Mouse (Mus musculus) naive thymus-derived CD4-positive, alpha-beta T cell, adult 5 months (primary cell): Measurements from ENCODE around the gene Camsap3. TPM values are rescaled to one million over a fixed set of nuclear protein-coding genes. Genes with fewer than 3 reads are reported as not detected.

ENCODE experiments used
- polyA plus RNA-seq: library from polyadenylated mRNA; unstranded; fragments of 100-300 nt; shearing (Covaris generic); gene quantifications from one replicate; pipeline ENCODE4 v1.2.1, GENCODE M21; 2017

Gene Camsap3
- not detected for polyA plus RNA-seq

DNA sequence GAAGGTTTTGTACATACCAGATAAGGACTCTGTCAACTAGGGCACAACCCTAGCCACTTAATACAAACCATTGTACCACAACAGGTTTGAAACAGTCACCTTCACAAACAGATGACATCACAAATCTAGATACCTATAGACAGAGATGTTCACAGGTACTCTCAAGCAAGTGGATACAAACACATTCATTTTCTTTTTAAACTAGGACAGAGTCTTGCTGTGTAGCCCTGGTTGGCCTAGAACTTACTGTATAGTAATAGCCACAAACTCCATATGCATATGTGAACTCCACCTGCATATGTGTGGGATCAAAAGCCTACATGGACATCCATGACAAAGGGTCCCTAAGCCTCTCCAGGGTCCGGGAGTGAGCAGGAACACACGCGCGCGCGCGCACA lies at the start of gene Camsap3:
Gene Camsap3 (plus strand): TSS at position 301 of the 398 bp plus-strand sequence.

GRCm38 (mm10) chr8:3567641-3568371 lies 19.3 kb upstream of the Camsap3 start, which contains the start of gene C330021F23Rik:
Gene C330021F23Rik, plus strand, starts transcription at chr8:3567990.

DNA sequence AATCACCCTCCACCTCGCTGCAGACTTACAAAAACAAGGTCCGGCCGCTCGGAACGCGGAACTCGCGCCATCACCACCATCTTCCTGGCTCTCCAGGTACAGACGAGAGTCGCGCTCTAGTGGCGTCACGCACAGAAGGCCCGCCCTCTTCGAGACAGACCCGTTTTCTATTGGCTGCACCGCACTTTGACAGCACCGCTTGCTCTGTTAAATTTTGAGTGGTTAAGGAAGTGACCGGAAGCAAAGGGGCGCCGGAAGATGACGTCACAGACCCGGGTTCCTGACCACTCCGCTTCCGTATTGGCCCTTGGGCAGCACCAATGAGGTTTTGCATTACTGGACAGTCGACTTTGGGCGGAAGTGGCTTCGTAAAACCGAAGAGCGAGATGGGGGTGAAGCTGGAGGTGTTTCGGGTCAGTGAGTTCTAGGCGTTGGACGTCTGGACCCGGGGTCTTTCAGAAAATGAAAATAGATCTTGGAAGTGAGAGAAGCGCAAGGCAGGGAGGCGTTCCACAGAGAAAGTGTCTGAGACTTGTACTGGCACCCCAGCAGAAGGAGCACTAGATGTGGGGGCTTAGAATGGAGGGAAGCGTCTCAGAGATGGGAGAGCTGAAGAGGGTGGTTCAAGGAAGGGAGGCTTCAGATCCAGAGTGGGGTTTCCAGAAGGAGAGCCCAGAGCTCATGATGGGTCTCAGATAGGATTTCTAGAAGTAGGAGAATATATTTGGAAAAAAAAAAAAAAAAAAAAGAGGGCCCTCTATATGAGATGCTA lies 34.3 kb downstream of the Camsap3 start, which contains the start of the genes Xab2 and Pet100:
Gene Xab2 (minus strand): TSS at position 118 of the 772 bp plus-strand sequence.
Gene Pet100 (plus strand): TSS at position 350 of the 772 bp plus-strand sequence.

GRCm38 (mm10) chr8:3625445-3625844 lies 38.4 kb downstream of the Camsap3 start, which contains the start of gene Pcp2:
Gene Pcp2, minus strand, starts transcription at chr8:3625545.

DNA sequence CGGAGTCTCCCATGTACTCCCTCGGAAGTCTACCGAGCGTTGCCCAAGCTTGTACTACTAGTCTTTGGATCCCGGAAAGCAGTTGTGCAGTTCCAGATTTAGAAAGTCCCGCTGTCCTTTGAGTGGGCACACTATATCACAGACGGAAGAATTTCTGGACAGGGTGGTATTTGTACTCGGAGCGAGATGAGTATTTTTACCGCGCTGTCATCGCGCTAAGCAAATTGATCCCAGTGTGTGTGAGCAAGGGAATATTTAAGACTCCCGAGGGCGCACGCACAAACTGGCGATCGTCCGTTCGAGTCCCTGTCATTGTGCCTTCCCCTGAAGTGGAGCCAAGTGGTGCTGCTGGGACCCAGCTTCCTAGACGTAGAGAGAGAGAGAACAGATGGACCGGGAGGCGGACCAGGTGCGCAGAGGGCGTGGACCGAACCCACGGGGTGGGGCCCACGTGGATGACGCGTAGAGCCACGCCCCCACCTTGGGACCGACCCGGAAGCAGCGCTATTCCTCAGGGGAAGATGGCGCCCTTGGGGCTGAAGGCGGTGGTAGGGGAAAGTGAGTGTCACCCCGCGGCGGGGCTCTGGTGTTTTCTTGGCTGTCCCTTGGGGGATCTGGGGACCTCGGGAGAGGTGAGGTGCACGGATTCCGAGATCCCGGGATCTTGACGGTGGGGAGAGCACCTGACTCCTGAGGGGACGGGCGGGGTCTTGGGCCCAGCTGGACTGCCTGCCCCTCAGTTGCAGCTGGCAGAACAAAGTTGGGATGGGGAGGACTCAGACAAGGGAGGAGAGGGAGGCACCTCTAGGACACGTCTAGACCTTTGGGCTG lies 43.8 kb downstream of the Camsap3 start, which contains the start of gene Stxbp2:
Gene Stxbp2 (plus strand): TSS at position 309 of the 831 bp plus-strand sequence.

GRCm38 (mm10) chr8:3655526-3655925 lies 68.4 kb downstream of the Camsap3 start, which contains the start of gene Retn:
Gene Retn, plus strand, starts transcription at chr8:3655770.

Other genes with a start within 250 kb of the Camsap3 start
- 167 TPM for gene A430078G23Rik, start 233.9 kb upstream of the Camsap3 start, polyA plus RNA-seq
- gene Arhgef18, start 194.3 kb upstream of the Camsap3 start, polyA plus RNA-seq = 127 TPM
- gene Pex11g, start 119.6 kb upstream of the Camsap3 start, polyA plus RNA-seq = 2.6 TPM
- not detected for gene Tex45, start 116.4 kb upstream of the Camsap3 start, polyA plus RNA-seq
- gene Zfp358, start 94.2 kb upstream of the Camsap3 start, polyA plus RNA-seq = 3.8 TPM
- gene Mcoln1, start 86.8 kb upstream of the Camsap3 start, polyA plus RNA-seq = 131 TPM
- 27.4 TPM for gene Pnpla6, start 71.9 kb upstream of the Camsap3 start, polyA plus RNA-seq
- gene C330021F23Rik, start 19.3 kb upstream of the Camsap3 start, polyA plus RNA-seq = not detected
- 121 TPM for gene Xab2, start 34.0 kb downstream of the Camsap3 start, polyA plus RNA-seq
- gene Pet100, start 34.3 kb downstream of the Camsap3 start, polyA plus RNA-seq = 67.6 TPM
- gene Pcp2, start 38.3 kb downstream of the Camsap3 start, polyA plus RNA-seq = not detected
- gene Stxbp2, start 43.7 kb downstream of the Camsap3 start, polyA plus RNA-seq = 200 TPM
- gene Retn, start 68.5 kb downstream of the Camsap3 start, polyA plus RNA-seq = not detected
- not detected for gene Mcemp1, start 78.5 kb downstream of the Camsap3 start, polyA plus RNA-seq
- not detected for gene Fcor, start 85.1 kb downstream of the Camsap3 start, polyA plus RNA-seq
- 19.1 TPM for gene Trappc5, start 89.0 kb downstream of the Camsap3 start, polyA plus RNA-seq
- gene Fcer2a, start 106.9 kb downstream of the Camsap3 start, polyA plus RNA-seq = not detected
- not detected for gene Clec4g, start 133.4 kb downstream of the Camsap3 start, polyA plus RNA-seq
- not detected for gene Cd209a, start 161.7 kb downstream of the Camsap3 start, polyA plus RNA-seq